ENCODE assay signal across 7 mouse cellular contexts in the genomic region with DNA sequence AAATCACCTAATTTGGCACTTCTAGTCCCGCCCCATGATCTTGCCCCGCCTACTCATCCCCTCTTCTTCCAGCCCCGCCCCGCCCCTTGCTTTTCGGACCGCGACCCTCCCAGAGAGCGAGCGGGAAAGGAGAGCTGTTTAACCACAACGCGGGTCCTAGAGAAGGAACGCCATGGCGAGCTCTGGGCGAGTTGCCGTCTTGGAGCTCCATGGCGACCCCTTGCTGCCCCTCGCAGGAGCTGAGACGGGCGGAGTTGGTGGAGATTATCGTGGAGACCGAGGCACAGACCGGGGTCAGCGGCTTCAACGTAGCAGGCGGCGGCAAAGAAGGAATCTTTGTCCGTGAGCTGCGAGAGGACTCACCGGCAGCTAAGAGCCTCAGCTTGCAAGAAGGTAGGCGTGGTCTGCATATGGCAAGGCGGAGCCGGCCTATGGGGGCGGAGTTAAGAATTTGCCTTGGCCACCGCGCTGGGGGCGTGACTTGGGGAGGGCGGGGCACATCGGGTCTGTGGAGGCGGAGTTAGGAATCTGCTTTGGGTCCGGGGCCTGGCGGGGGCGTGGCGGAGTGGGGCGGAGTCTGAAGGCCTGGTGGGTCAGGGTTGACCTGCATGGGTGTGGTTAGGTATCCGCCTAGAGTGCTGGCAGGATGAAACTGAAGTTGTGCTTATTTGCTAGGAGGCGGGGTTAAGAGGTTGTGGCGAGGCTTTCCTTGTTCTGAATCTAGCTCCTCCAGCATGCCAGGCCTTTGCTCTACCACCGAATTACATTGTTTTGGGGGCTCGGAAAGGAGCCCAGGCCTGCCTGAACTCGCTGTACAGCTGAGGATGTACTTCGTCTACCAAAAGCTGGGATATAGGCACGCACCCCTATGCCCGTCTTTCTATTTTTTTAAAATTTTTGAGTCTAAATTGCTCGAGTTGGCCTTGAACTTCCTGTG. TPM values are rescaled to one million over a fixed set of nuclear protein-coding genes. Genes with fewer than 3 reads are reported as not detected.
DNase-seq lines count a peak whose midpoint lies in the region; ATAC-seq lines count a peak whose summit lies in the region.

No protein-coding gene starts in this region.

- peak overlapping the region; percentile 50 for H3K4me2 ChIP-seq in embryonic facial prominence, embryonic 12.5 days (replicated peaks)
- peak overlapping the region; percentile 49 for H3K4me2 ChIP-seq in limb, embryonic 11.5 days (ENCODE audit: low read depth, severe bottlenecking)
- peak overlapping the region; percentile 65 for H3K4me2 ChIP-seq in midbrain, embryonic 14.5 days (ENCODE audit: low read length)

- no peaks in the 10 kb centered on the region for H3K9me3 ChIP-seq in embryonic facial prominence, embryonic 12.5 days
- no peaks in the 10 kb centered on the region for H3K9me3 ChIP-seq in limb, embryonic 11.5 days (ENCODE audit: control insufficient read depth, low read length)
- H3K9me3 ChIP-seq in midbrain, embryonic 14.5 days (ENCODE audit: control insufficient read depth, low read length), result no peaks in the 10 kb centered on the region

- no peaks in the 10 kb centered on the region for H3K27me3 ChIP-seq in embryonic facial prominence, embryonic 12.5 days
- H3K27me3 ChIP-seq in limb, embryonic 11.5 days (ENCODE audit: control insufficient read depth, insufficient read depth, low read length), result no peaks in the 10 kb centered on the region
- no peaks in the 10 kb centered on the region for H3K27me3 ChIP-seq in midbrain, embryonic 14.5 days (ENCODE audit: control insufficient read depth, insufficient read depth, low read length)

- peak overlapping the region; percentile 98 for H3K27ac ChIP-seq in embryonic facial prominence, embryonic 12.5 days
- H3K27ac ChIP-seq in limb, embryonic 11.5 days (replicated peaks; ENCODE audit: low read depth, low read length), result peak overlapping the region; percentile 96
- peak overlapping the region; percentile 93 for H3K27ac ChIP-seq in midbrain, embryonic 14.5 days (replicated peaks; ENCODE audit: low read depth, low read length)

- DNase-seq in adrenal gland, postnatal 25 days, result peak; percentile 99
- DNase-seq in heart, adult 11 months, result peak; percentile 100
- DNase-seq in kidney, adult 18-20 months, result peak; percentile 100
- DNase-seq in limb, embryonic 11.5 days (ENCODE audit: low spot score), result peak; percentile 100
- peak; percentile 96 for DNase-seq in midbrain, embryonic 14.5 days
- peak; percentile 100 for DNase-seq in spleen, adult 18-20 months

- no peaks in the 10 kb centered on the region for H3K36me3 ChIP-seq in embryonic facial prominence, embryonic 12.5 days
- no peaks in the 10 kb centered on the region for H3K36me3 ChIP-seq in limb, embryonic 11.5 days (ENCODE audit: control insufficient read depth, insufficient read depth, low read length)
- H3K36me3 ChIP-seq in midbrain, embryonic 14.5 days (ENCODE audit: control insufficient read depth, insufficient read depth, low read length), result no peaks in the 10 kb centered on the region

- ATAC-seq in embryonic facial prominence, embryonic 12.5 days (ENCODE audit: insufficient number of reproducible peaks, insufficient read depth, low FRiP score, low TSS enrichment), result peak; percentile 82
- peak; percentile 91 for ATAC-seq in limb, embryonic 11.5 days (ENCODE audit: insufficient number of reproducible peaks, low FRiP score, low TSS enrichment, low read depth)
- peak; percentile 88 for ATAC-seq in midbrain, embryonic 14.5 days (ENCODE audit: low FRiP score, low TSS enrichment)

- peak overlapping the region; percentile 51 for H3K4me3 ChIP-seq in embryonic facial prominence, embryonic 12.5 days
- peak overlapping the region; percentile 47 for H3K4me3 ChIP-seq in limb, embryonic 11.5 days (ENCODE audit: low read depth, low read length)
- peak overlapping the region; percentile 46 for H3K4me3 ChIP-seq in midbrain, embryonic 14.5 days (replicated peaks; ENCODE audit: low read depth, low read length)

- WGBS in embryonic facial prominence, embryonic 12.5 days, result under 1% methylated on average over 54 of the region's 54 CpGs
- WGBS in limb, embryonic 11.5 days, result under 1% methylated on average over 53 of the region's 54 CpGs
- WGBS in midbrain, embryonic 14.5 days, result under 1% methylated on average over 54 of the region's 54 CpGs

- H3K9ac ChIP-seq in embryonic facial prominence, embryonic 12.5 days, result peak overlapping the region; percentile 63
- peak overlapping the region; percentile 70 for H3K9ac ChIP-seq in limb, embryonic 11.5 days (ENCODE audit: low read length)
- H3K9ac ChIP-seq in midbrain, embryonic 14.5 days (replicated peaks; ENCODE audit: low read length), result peak overlapping the region; percentile 66

- H3K4me1 ChIP-seq in embryonic facial prominence, embryonic 12.5 days, result peaks cover 9% of the 10 kb centered on the region
- 0 out of 2 replicates have a peak, but pooled peaks cover 2% of the 10 kb centered on the region for H3K4me1 ChIP-seq in limb, embryonic 11.5 days (ENCODE audit: control insufficient read depth, insufficient read depth, low read length)
- no peaks in the 10 kb centered on the region for H3K4me1 ChIP-seq in midbrain, embryonic 14.5 days (ENCODE audit: control insufficient read depth, insufficient read depth, low read length)

RNA-seq across cellular contexts. Expression of gene Prx, which starts 8.9 kb away (rescaled TPM):
- total RNA-seq in adrenal gland, postnatal 25 days (2021), result 2.6 and 2.7 TPM in 2 replicates
- polyA plus RNA-seq in embryonic facial prominence, embryonic 12.5 days (2016; fragmentation: Nextera tagmentation; extraction: Ambion mirVana), result 5.6 and 6.2 TPM in 2 replicates
- 1.5 and 2.1 TPM in 2 replicates for polyA plus RNA-seq in limb, embryonic 11.5 days (2014; fragmentation: Nextera tagmentation; extraction: Ambion mirVana)
- polyA plus RNA-seq in midbrain, embryonic 14.5 days (2014; fragmentation: Nextera tagmentation; extraction: Ambion mirVana), result 0.77 and 0.97 TPM in 2 replicates

RNA-seq across cellular contexts. Expression of gene Hipk4, which starts 15.1 kb away (rescaled TPM):
- total RNA-seq in adrenal gland, postnatal 25 days (2021), result 0.88 TPM in 1 of 2 replicates, not detected in the other
- 0.95 and 1.0 TPM in 2 replicates for polyA plus RNA-seq in embryonic facial prominence, embryonic 12.5 days (2016; fragmentation: Nextera tagmentation; extraction: Ambion mirVana)
- 0.45 and 0.72 TPM in 2 replicates for polyA plus RNA-seq in limb, embryonic 11.5 days (2014; fragmentation: Nextera tagmentation; extraction: Ambion mirVana)
- polyA plus RNA-seq in midbrain, embryonic 14.5 days (2014; fragmentation: Nextera tagmentation; extraction: Ambion mirVana), result 0.43 and 0.78 TPM in 2 replicates

RNA-seq across cellular contexts. Expression of gene Sertad1, which starts 21.3 kb away (rescaled TPM):
- 24.1 and 26.7 TPM in 2 replicates for total RNA-seq in adrenal gland, postnatal 25 days (2021)
- polyA plus RNA-seq in embryonic facial prominence, embryonic 12.5 days (2016; fragmentation: Nextera tagmentation; extraction: Ambion mirVana), result 31.1 and 32.0 TPM in 2 replicates
- 29.0 and 31.5 TPM in 2 replicates for polyA plus RNA-seq in limb, embryonic 11.5 days (2014; fragmentation: Nextera tagmentation; extraction: Ambion mirVana)
- polyA plus RNA-seq in midbrain, embryonic 14.5 days (2014; fragmentation: Nextera tagmentation; extraction: Ambion mirVana), result 6.0 and 7.5 TPM in 2 replicates

RNA-seq across cellular contexts. Expression of gene Sertad3, which starts 34.4 kb away (rescaled TPM):
- 18.5 and 19.6 TPM in 2 replicates for total RNA-seq in adrenal gland, postnatal 25 days (2021)
- 29.9 and 33.1 TPM in 2 replicates for polyA plus RNA-seq in embryonic facial prominence, embryonic 12.5 days (2016; fragmentation: Nextera tagmentation; extraction: Ambion mirVana)
- 25.9 and 29.3 TPM in 2 replicates for polyA plus RNA-seq in limb, embryonic 11.5 days (2014; fragmentation: Nextera tagmentation; extraction: Ambion mirVana)
- polyA plus RNA-seq in midbrain, embryonic 14.5 days (2014; fragmentation: Nextera tagmentation; extraction: Ambion mirVana), result 6.6 and 9.8 TPM in 2 replicates

RNA-seq across cellular contexts. Expression of gene Pld3, which starts 45.0 kb away (rescaled TPM):
- total RNA-seq in adrenal gland, postnatal 25 days (2021), result 108 and 114 TPM in 2 replicates
- 68.1 and 77.9 TPM in 2 replicates for polyA plus RNA-seq in embryonic facial prominence, embryonic 12.5 days (2016; fragmentation: Nextera tagmentation; extraction: Ambion mirVana)
- 49.1 and 53.2 TPM in 2 replicates for polyA plus RNA-seq in limb, embryonic 11.5 days (2014; fragmentation: Nextera tagmentation; extraction: Ambion mirVana)
- 114 and 134 TPM in 2 replicates for polyA plus RNA-seq in midbrain, embryonic 14.5 days (2014; fragmentation: Nextera tagmentation; extraction: Ambion mirVana)

Comparison
In these comparisons a context has a peak if more than half of its experiments do, and no peak if none do; other contexts are left out.
1. Peak in every context shown above with its lines: DNase-seq, ATAC-seq, H3K4me3 ChIP-seq and H3K27ac ChIP-seq.